Mouse (Mus musculus): ENCODE results near the gene Fxyd6. TPM values are rescaled to one million over a fixed set of nuclear protein-coding genes. Genes with fewer than 3 reads are reported as not detected.
A peak's percentile ranks its signal among the peaks of the same experiment; 100 is the strongest.

Fxyd6 gene
- total RNA-seq, 2 experiments from 2014 or later, result 209 to 250 TPM

GRCm38 (mm10) chr9:45374988-45375502 lies 5.1 kb downstream of the Fxyd6 start:
- DNase-seq (ENCODE audit: low spot score in 2 of 2), result no peak

DNA sequence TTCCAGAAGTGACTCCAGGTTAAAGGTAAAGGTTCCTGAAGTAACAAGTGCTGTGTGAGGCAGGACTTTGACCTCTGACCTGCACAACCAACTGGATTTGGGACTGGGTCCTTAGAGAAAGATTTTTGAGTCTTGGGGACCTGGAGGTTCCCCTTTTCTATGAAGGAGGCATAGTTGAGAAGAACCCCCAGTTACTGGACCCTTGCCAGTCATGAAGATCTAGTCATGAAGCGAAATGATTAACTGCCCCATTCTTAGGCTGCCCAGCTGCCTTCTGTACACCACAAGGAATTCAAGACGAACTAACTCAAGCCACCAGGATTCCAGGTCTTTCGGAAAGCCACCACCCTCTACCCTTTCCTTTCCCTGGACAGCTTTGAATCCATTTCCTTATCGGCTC lies 6.4 kb downstream of the Fxyd6 start:
- DNase-seq (ENCODE audit: low spot score in 2 of 2), result peak in 1 of 2 experiments; percentile 18

DNA sequence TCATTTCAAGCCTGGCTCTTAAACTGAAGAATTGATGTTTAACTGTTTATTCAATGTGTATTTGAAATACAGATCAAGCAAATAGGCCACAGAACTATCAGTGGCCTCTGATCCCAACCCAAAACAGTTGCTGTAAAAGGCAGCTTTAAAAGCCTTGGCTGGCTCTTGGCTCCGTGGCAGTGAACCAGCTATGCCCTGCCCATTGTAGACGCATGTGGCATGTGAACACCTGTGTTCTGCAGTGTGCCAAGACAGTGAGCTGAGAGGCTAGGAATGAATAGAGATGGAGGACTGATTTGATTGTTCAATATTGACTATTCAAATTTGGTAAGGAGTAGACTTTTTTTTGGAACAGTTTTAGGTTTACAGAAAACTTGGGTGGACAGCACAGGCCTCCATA lies 6.9 kb downstream of the Fxyd6 start:
- DNase-seq (ENCODE audit: low spot score in 2 of 2), result no peak

DNA sequence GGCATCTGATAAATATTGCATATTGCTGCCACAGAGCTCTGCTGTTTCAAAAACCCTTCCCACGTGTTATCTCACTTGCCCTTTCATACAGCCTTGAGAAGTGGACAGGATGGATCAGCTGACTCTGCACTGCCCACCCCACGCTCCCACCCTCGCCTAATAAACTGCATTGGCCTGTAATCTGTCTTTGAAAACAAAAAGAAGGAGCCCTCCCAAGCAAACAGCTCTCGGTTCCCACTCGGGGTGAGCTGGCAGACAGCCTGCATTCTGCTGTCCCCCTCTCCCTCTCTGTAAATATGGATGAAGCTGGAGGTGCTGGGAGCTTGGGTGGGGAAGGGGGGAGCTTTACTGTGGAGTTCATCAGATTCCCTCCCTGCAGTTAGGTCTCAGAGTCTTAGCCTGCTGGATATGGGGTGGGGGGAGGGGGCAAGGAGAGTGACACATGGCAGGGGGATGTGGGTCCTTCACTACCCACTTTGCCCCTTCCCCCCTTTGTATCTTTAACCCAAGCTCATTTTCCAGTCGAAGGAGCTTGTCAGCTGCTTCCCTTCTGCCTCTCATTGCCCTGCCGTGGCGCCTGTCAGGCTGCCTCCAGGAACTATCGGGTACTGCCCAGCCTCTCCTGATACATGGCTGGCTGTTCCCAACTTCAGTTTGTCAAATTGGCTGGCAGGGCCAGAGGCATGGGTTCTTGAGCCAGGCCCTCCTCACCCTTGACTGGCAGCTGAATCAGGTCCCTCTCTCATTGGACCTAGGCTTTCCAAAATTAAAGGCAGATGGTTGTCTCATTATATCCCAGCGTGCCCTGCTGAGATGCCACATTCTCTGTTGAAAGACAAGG lies 10.6 kb downstream of the Fxyd6 start:
- no peak for DNase-seq (ENCODE audit: low spot score in 2 of 2)

DNA sequence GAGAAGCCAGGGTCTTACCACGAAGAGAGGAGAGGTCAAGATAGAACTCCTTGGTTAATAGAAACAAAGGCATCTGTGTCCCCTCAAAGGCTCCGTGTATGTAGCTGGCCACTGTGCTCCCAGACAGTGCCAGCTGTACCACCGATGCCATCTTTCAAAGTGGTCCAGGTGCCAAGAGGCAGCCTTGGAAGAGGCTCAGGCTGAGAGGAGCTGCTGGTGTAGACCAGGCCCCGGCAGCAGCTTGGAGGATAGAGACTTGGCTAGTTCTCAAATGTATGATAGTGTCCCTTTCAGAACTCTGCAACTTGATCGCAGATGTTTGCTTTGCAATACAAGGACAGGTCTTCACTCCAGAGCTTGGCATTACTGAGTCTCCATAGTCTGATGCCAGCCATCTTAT lies 12.4 kb downstream of the Fxyd6 start:
- no peak for DNase-seq (ENCODE audit: low spot score in 2 of 2)

DNA sequence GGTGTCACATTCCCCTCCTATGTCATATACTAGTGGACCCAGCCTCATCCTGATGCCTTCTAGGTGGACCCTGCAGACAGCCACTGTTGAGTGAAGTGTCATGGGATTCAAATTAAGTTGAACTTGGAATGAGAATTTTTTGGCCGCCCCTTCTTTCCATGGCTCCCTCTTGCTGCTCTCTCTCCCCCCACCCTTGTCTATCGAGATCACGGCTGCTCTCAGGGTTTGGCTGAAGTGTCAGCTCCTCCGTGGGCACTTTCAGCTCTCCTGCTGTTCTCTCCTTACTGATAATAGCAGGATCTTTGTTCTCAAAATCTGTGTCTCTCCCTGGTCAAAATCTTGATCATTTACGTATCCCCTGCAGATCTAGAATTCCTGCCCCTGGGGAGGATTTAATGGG lies 12.8 kb downstream of the Fxyd6 start:
- no peak for DNase-seq (ENCODE audit: low spot score in 2 of 2)

GRCm38 (mm10) chr9:45383883-45384282 lies 13.9 kb downstream of the Fxyd6 start:
- no peak for DNase-seq (ENCODE audit: low spot score in 2 of 2)

DNA sequence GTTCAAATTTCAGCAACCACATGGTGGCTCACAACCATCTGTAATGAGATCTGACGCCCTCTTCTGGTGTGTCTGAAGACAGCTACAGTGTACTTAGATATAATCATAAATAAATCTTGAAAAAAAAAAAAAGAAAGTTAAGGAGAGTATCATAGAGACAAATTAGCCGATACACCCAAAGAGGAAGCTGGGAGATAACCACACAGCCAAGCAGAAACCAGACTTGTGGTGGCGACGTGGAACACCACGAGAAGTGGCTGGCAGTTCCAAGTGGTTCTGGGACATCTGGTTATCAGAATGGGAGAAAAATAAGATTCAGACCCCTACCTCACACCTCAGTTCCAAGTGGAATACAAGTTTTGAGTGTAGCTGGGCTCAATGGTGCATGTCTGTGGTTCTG lies 16.7 kb downstream of the Fxyd6 start:
- no peak for DNase-seq (ENCODE audit: low spot score in 2 of 2)

DNA sequence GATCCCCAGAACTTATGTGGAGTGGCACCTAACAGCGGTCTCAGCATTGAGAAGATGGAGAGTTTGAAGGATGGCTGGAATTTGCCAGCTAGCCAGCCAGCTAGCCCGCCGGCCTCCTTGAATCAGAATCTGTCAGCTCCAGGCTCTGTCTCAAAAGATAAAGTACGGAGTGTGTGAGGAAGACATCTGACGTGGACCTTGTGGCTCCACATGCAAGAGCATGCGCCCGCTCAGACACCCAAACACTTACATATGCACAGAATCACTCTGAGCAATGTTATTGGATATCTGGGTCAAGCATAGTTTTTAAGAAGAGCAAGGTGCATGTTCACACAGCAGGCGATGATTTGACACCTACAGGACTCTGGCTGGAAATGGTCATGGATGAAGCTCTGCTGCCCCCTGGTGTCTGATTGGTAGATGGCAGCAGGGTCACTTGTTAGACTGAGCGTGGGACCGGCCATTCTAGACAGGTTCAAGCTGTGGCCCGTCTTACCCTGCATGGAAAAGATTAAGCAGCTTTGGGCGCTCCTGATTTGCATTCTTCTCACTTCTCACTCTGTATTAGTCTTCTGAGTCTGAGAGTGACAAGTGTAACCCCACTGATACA lies 18.5 kb downstream of the Fxyd6 start:
- DNase-seq (ENCODE audit: low spot score in 2 of 2), result peak; percentile 88

DNA sequence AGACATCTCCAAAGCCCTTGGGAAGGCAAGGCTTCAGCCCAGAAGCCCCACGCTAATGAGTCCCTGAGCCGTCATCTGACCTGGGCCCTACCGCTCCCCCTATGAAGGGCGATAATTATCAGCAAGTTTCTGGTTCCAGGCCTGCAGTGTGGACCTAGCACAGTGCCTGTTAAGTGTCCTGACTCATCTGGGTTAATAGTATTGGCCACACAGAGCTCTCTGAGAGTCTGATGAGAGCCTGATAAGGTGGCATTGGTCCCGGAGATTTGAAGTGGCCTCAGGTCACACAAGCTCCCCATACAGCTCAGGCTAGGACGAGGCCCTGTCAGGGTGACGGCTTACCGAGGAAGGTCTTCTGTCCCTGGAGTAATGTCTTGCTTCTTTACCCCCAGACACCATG lies 19.6 kb downstream of the Fxyd6 start:
- DNase-seq (ENCODE audit: low spot score in 2 of 2), result no peak

DNA sequence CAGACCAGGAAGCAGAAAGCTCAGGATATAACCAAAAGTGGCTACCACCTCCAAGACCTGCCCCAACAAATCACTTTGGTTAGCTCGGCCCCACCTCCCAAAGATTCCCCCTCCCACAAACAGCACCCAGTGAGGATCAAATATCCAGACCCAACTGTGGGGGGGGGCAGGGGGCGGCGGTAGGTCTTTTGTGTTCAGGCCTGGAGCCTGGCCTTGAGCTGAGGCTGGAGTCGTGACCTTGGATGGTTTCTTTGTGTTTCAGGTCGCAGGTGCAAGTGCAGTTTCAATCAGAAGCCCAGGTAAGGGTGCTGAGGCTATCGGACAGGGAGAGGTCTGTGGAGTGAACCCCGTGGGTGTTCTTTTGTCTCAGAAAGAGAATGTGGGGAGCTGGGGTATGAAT lies 21.3 kb downstream of the Fxyd6 start:
- no peak for DNase-seq (ENCODE audit: low spot score in 2 of 2)

- DNase-seq (ENCODE audit: low spot score in 2 of 2), result no peak
Measured at GRCm38 (mm10) chr9:45395218-45395617, 25.2 kb downstream of the Fxyd6 start.

DNA sequence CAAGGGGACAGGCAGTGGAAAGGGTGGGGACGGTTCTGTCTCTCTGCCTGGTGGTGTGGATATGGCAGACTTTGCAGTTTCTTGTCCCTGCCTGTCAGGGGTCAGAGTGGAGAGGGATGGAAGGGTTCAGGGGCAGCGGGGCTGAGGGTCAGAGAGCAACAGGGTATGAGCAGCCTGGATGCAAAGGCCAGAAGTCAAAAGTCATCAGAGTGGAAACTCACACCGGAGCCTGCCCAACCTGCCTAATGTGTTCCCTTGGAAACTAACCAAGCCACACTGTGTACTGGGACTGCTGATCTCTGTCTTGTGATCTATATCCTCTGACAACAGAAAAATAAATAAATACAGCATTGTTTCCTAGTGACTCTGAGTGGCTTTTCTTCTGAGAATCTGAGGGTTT lies 25.8 kb downstream of the Fxyd6 start:
- DNase-seq (ENCODE audit: low spot score in 2 of 2), result no peak

GRCm38 (mm10) chr9:45398336-45398735 lies 28.4 kb downstream of the Fxyd6 start:
- DNase-seq (ENCODE audit: low spot score in 2 of 2), result no peak

DNA sequence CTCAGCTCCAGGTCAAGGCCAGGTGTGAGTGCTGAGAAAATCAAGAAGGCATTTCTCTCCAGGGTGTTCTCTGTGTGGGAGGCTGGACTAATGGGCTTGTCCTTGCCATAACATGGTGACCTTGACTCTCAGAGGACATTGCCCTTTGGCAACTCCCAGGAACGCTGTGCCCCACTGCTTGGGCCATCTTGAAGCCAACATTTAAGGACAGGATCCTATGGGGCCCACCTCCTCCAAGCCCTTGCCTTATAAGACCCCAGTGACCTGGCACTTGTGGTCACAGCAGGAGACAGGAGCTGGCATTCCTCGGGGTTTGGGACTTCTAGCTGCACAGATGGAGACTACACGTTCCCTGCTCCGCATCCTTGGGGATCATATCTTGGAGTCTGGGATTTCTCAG lies 29.4 kb downstream of the Fxyd6 start, which contains the start of gene Fxyd2:
TSS of gene Fxyd2 (plus strand) at position 236 of the 400 bp plus-strand sequence.
- no peak for DNase-seq (ENCODE audit: low spot score in 2 of 2)

DNA sequence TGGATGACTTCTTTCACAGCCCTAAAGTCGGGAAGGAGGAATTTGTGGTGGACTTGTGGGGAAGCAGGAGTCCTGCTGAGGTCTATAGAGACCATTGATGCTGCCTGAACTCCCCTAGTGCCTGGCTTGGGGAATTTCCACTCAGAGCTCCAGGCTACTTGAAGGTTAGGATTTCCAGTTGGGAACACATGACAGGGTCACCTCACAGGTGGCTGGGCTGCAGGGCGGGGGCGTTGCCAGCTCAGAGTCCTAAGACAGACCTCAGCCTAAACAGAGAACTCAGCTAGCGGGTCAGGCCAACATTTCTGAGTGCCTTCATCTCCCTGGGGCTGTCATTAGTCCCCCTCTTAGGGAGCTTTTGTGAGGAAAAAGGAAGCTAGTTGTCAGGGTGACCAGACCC lies 31.9 kb downstream of the Fxyd6 start:
- no peak for DNase-seq (ENCODE audit: low spot score in 2 of 2)

DNA sequence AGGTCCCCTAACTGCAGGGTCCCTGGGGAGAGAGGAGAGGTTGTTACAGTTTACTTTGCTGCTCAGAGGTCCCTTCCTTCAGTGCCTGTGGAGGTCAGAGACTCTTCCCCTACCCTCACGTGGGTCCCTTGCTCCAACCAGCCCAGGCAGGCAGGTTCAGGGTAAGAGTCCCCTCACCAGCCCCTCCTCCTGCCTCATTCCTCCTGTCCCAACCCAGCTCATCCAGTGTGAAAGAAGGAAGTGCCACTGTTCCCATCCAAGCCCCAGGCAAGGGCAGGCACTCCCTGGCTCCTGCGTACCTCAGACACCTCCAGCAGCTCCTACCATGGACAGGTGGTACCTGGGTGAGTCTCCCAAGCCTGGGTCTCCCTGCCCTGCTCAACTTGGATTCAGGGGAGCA lies 33.0 kb downstream of the Fxyd6 start:
- DNase-seq (ENCODE audit: low spot score in 2 of 2), result no peak

DNA sequence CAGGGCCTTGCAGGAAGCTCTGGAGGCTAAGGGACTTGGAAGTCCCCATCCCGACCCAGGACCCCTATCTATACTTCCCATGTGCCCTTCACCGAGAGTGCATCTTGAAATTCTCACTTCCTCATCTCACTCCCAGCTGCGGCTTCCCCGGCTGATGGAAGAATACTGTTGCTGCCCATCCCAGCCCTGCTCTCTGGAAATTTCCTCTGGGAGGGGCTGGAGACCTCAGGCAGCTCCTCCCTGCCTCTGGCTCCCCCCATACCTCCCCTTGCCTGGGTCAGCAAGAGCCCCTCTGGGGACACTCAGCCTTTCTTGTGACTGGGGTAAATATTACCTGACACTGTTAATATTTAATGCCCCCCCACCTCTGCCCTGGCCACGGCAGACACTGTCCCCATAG lies 35.7 kb downstream of the Fxyd6 start:
- DNase-seq (ENCODE audit: low spot score in 2 of 2), result no peak

- no peak for DNase-seq (ENCODE audit: low spot score in 2 of 2)
Measured at GRCm38 (mm10) chr9:45406808-45407207, 36.8 kb downstream of the Fxyd6 start.

DNA sequence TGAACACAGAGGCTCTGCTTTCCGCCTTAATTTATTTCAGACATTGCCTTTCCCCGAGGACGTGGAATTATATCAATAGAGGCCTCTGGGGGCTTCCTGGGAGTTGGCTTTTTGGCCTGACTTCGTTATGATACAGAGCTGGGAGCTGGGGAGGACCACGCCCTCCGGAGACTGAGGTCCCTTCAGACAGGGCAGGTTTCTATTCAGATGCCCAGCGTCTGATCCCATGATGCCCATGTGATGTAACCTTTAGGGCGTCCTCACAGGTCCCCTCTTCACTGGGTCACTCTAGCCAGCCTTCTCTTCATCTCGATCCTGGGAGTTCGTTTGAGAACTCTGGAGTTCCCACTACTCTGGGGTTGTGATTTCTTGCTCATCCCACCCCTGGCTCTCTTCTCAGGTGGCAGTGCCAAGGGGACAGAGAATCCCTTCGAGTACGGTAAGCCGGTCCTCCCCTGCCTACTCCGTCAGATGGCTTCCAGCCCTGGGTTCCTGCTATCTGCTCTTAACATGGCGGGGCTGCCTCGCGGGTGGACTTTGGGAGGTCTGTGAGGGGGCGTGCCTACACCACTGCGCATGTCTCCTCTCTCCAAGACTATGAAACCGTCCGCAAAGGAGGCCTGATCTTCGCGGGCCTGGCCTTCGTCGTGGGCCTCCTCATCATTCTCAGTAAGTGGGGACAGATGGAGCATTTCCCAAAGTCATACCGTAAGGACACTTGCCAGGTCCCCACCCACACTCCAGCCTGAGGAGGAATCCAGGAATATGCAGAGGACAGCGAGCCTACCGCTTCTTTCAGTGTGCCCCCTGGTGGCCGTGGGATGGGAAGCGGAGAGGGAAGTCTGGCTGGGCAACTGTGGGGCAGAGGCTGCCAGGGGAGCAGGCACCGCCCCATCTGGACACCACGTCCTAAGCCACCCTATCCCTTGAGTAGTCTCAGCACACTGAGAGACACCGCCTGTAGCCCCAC lies 38.0 kb downstream of the Fxyd6 start:
- DNase-seq (ENCODE audit: low spot score in 2 of 2), result peak; percentile 80

GRCm38 (mm10) chr9:45410193-45410592 lies 40.2 kb downstream of the Fxyd6 start:
- no peak for DNase-seq (ENCODE audit: low spot score in 2 of 2)

All from adrenal gland, adult 18-20 months (tissue).